Mouse (Mus musculus) thymus, postnatal 25 days (tissue): ENCODE data around the gene Ubqln1.

ENCODE experiments used
- DNase-seq: peaks from one replicate; pipeline ENCODE4 v3.0.0; 2022

Gene Ubqln1

GRCm38 (mm10) chr13:58215592-58216341 lies at the start of gene Ubqln1:
Ubqln1 (minus strand) TSS chr13:58215653.
- DNase-seq, result peak; percentile 90

GRCm38 (mm10) chr13:58263546-58263945 lies 48.1 kb upstream of the Ubqln1 start:
- no peak for DNase-seq

GRCm38 (mm10) chr13:58261674-58262073 lies 46.2 kb upstream of the Ubqln1 start:
- no peak for DNase-seq

- no peak for DNase-seq
Measured at GRCm38 (mm10) chr13:58253268-58253667, 37.8 kb upstream of the Ubqln1 start.

GRCm38 (mm10) chr13:58248957-58249356 lies 33.5 kb upstream of the Ubqln1 start:
- no peak for DNase-seq

- no peak for DNase-seq
Measured at GRCm38 (mm10) chr13:58236536-58236935, 21.1 kb upstream of the Ubqln1 start.

- peak; percentile 40 for DNase-seq
Measured at GRCm38 (mm10) chr13:58232611-58233010, 17.2 kb upstream of the Ubqln1 start.

- no peak for DNase-seq
Measured at GRCm38 (mm10) chr13:58232070-58232469, 16.6 kb upstream of the Ubqln1 start.

- DNase-seq, result no peak
Measured at GRCm38 (mm10) chr13:58228624-58229023, 13.2 kb upstream of the Ubqln1 start.

GRCm38 (mm10) chr13:58225694-58226093 lies 10.2 kb upstream of the Ubqln1 start:
- DNase-seq, result no peak

- no peak for DNase-seq
Measured at GRCm38 (mm10) chr13:58220206-58220605, 4.8 kb upstream of the Ubqln1 start.

- no peak for DNase-seq
Measured at GRCm38 (mm10) chr13:58217536-58217935, 2.1 kb upstream of the Ubqln1 start.

GRCm38 (mm10) chr13:58216395-58216794 lies 942 bp upstream of the Ubqln1 start:
- no peak for DNase-seq

GRCm38 (mm10) chr13:58215253-58215591 lies 231 bp downstream of the Ubqln1 start:
- no peak for DNase-seq

- DNase-seq, result peak; percentile 18
Measured at GRCm38 (mm10) chr13:58214346-58215252, 854 bp downstream of the Ubqln1 start.

- peak; percentile 12 for DNase-seq
Measured at GRCm38 (mm10) chr13:58213801-58214200, 1.7 kb downstream of the Ubqln1 start.

GRCm38 (mm10) chr13:58212530-58212929 lies 2.9 kb downstream of the Ubqln1 start:
- no peak for DNase-seq

- no peak for DNase-seq
Measured at GRCm38 (mm10) chr13:58210441-58210840, 5.0 kb downstream of the Ubqln1 start.

- DNase-seq, result no peak
Measured at GRCm38 (mm10) chr13:58206084-58206483, 9.4 kb downstream of the Ubqln1 start.

- DNase-seq, result no peak
Measured at GRCm38 (mm10) chr13:58204986-58205385, 10.5 kb downstream of the Ubqln1 start.

- no peak for DNase-seq
Measured at GRCm38 (mm10) chr13:58204202-58204601, 11.3 kb downstream of the Ubqln1 start.

- no peak for DNase-seq
Measured at GRCm38 (mm10) chr13:58202903-58203302, 12.6 kb downstream of the Ubqln1 start.

- DNase-seq, result no peak
Measured at GRCm38 (mm10) chr13:58201908-58202307, 13.5 kb downstream of the Ubqln1 start.

- no peak for DNase-seq
Measured at GRCm38 (mm10) chr13:58201343-58201742, 14.1 kb downstream of the Ubqln1 start.
